ENCODE assay signal across 16 mouse cellular contexts in the genomic region with DNA sequence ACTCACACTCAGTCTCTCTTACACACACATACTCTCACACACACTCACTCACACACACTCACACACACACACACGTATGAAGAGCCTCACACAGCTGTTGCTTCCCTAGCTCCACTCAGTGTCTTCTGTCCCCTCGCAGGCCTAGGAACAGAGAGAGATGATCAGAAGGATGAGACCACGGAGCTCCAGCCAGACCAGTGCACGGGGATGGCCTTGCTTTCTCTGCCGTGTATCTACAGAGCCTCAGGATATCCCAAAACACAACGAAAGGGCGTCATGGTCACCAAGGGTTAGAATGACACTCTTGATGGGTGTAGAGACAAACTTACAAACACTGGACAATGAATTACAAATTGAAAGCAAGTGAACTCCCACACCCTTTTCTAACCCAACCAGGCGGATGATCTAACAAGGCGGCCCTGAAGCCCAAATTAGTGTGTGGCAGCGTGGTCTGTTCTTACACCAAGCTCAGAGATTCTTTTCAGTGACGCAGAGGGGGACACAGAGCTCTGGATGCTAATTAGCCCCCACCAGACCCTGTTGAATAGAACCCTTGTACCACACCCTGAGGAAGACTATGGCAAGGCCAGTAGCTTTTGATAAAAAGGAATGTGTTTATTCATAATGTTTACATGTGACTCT.
A peak's percentile ranks its signal among the peaks of the same experiment; 100 is the strongest.
DNase-seq lines count a peak whose midpoint lies in the region; ATAC-seq lines count a peak whose summit lies in the region.
"Had no signal": no experiment of that assay in that cellular context is flagged by ENCODE, and none has a peak within 500 bp of the region (broad histone marks: within the 10 kb centered on the region; RNA-seq: fewer than 3 reads in every experiment).

No protein-coding gene starts in this region.

- H3K36me3 ChIP-seq in forebrain, embryonic 12.5 days (replicated peaks), result no peaks in the 10 kb centered on the region
- no peaks in the 10 kb centered on the region for H3K36me3 ChIP-seq in forebrain, embryonic 14.5 days (ENCODE audit: control insufficient read depth, insufficient read depth, low read length)
- H3K36me3 ChIP-seq in neural tube, embryonic 12.5 days, result no peaks in the 10 kb centered on the region
- H3K36me3 ChIP-seq: embryonic facial prominence, embryonic 10.5 days; heart, embryonic 13.5 days; hindbrain, embryonic 15.5 days had no signal

- no peaks in the 10 kb centered on the region; the same call in 1 of the 2 replicates for H3K4me1 ChIP-seq in forebrain, embryonic 12.5 days
- peaks cover 6% of the 10 kb centered on the region for H3K4me1 ChIP-seq in forebrain, embryonic 14.5 days (ENCODE audit: control insufficient read depth, insufficient read depth, low read length)
- peaks cover 16% of the 10 kb centered on the region for H3K4me1 ChIP-seq in neural tube, embryonic 12.5 days
- H3K4me1 ChIP-seq: heart, embryonic 13.5 days had no signal

- no peak overlapping the region for H3K4me2 ChIP-seq in forebrain, embryonic 12.5 days
- no peak overlapping the region for H3K4me2 ChIP-seq in forebrain, embryonic 14.5 days (ENCODE audit: low read length)
- H3K4me2 ChIP-seq in neural tube, embryonic 12.5 days (replicated peaks), result no peak overlapping the region
- H3K4me2 ChIP-seq: heart, embryonic 13.5 days; hindbrain, embryonic 15.5 days had no signal

- 0 out of 2 replicates have a peak overlapping the region, but pooled peaks have one; percentile 13 for H3K27ac ChIP-seq in forebrain, embryonic 12.5 days
- H3K27ac ChIP-seq in forebrain, embryonic 14.5 days (ENCODE audit: low read depth, low read length), result no peak overlapping the region
- H3K27ac ChIP-seq in neural tube, embryonic 12.5 days, result no peak overlapping the region
- H3K27ac ChIP-seq: embryonic facial prominence, embryonic 10.5 days; heart, embryonic 13.5 days; hindbrain, embryonic 15.5 days had no signal

- H3K27me3 ChIP-seq in forebrain, embryonic 12.5 days, result no peaks in the 10 kb centered on the region
- H3K27me3 ChIP-seq in forebrain, embryonic 14.5 days (replicated peaks; ENCODE audit: control insufficient read depth, insufficient read depth, low read length), result no peaks in the 10 kb centered on the region
- H3K27me3 ChIP-seq in neural tube, embryonic 12.5 days (replicated peaks), result no peaks in the 10 kb centered on the region
- H3K27me3 ChIP-seq: heart, embryonic 13.5 days; hindbrain, embryonic 15.5 days had no signal

- no peak overlapping the region for H3K9ac ChIP-seq in forebrain, embryonic 12.5 days
- H3K9ac ChIP-seq in forebrain, embryonic 14.5 days (ENCODE audit: low read length), result no peak overlapping the region
- no peak overlapping the region for H3K9ac ChIP-seq in neural tube, embryonic 12.5 days
- H3K9ac ChIP-seq: heart, embryonic 13.5 days; hindbrain, embryonic 15.5 days had no signal

- 32% methylated on average over 11 of the region's 11 CpGs for WGBS in forebrain, embryonic 12.5 days
- WGBS in forebrain, embryonic 14.5 days, result 27% methylated on average over 11 of the region's 11 CpGs
- 50% methylated on average over 11 of the region's 11 CpGs for WGBS in neural tube, embryonic 12.5 days

- DNase-seq in forebrain, embryonic 14.5 days (ENCODE audit: low spot score), result no peak
- DNase-seq in neural tube, embryonic 10.5 days (ENCODE audit: extremely low spot score, low spot score), result no peak
- peak; percentile 72 for DNase-seq in retina, embryonic 14.5 days (ENCODE audit: low spot score)
- no peak for DNase-seq in urinary bladder, postnatal 4 days (ENCODE audit: low spot score in 2 of 2)
- DNase-seq: adrenal gland, adult 8-10 months; cerebellum, adult 11-12 months; cerebellum, adult 9-10 months; cerebellum, postnatal 25 days; gastrocnemius, postnatal 14 days; heart, postnatal 36 days had no signal

- ATAC-seq in forebrain, embryonic 12.5 days (ENCODE audit: low FRiP score), result peak; percentile 55; the same call in 1 of the 2 replicates
- no peak for ATAC-seq in forebrain, embryonic 14.5 days
- peak; percentile 30; the same call in 1 of the 2 replicates for ATAC-seq in neural tube, embryonic 12.5 days (ENCODE audit: low FRiP score, low read depth)
- ATAC-seq: intestine, embryonic 16.5 days had no signal

- no peak overlapping the region for H3K4me3 ChIP-seq in forebrain, embryonic 12.5 days (replicated peaks)
- no peak overlapping the region for H3K4me3 ChIP-seq in forebrain, embryonic 14.5 days (ENCODE audit: low read depth, low read length)
- H3K4me3 ChIP-seq in neural tube, embryonic 12.5 days, result no peak overlapping the region
- H3K4me3 ChIP-seq: embryonic facial prominence, embryonic 10.5 days; heart, embryonic 13.5 days; hindbrain, embryonic 15.5 days had no signal

- H3K9me3 ChIP-seq in forebrain, embryonic 12.5 days, result no peaks in the 10 kb centered on the region
- H3K9me3 ChIP-seq in forebrain, embryonic 14.5 days (replicated peaks; ENCODE audit: control insufficient read depth, low read length), result no peaks in the 10 kb centered on the region
- H3K9me3 ChIP-seq in neural tube, embryonic 12.5 days, result no peaks in the 10 kb centered on the region
- H3K9me3 ChIP-seq: embryonic facial prominence, embryonic 10.5 days; heart, embryonic 13.5 days; hindbrain, embryonic 15.5 days had no signal
